Mouse (Mus musculus): ENCODE data around the gene Il10.

Il10 gene

DNA sequence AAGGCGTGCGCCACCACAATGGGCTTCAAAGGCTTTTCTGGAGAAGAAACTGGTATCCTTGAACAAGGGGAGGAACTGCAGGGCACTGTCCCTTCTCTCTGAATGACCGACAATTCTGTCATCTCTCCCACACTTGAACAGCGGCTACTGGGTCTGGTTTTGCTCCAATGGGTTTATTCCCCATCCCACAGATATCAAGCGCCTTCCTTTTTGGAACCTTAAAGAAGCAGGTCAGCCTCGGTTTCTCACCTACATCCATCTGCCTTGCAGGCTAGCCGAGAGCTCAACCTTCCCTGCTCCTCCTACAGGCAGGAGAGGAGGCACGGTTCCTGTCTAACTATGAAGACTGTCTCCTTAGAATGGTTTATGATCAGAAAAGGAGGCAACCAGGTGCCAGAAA is 29.3 kb downstream of the Il10 start:
- WGBS, result 92% methylated on average over 8 of the region's 8 CpGs

DNA sequence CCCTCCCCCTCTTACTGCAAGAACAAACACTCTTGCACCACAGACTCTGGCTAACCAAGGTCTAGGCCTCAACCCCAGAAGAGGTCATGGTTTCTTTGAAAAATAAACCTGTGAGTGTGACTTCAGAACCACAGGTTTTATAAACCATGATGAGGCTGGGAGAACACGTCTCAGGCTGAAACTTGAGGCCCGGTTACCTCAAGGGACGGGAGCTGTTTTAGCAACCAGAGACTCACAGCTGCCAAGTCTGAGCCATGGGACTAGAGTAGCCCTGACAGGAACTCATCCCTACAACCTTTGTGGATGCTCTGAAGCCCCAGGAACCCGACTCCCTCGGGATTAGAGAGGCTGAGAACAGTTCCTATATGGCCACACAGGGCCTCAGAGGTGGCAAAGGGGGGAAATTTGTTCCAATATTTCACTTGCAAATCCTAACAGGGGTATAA is 29.7 kb downstream of the Il10 start:
- 90% methylated on average over 5 of the region's 5 CpGs for WGBS

DNA sequence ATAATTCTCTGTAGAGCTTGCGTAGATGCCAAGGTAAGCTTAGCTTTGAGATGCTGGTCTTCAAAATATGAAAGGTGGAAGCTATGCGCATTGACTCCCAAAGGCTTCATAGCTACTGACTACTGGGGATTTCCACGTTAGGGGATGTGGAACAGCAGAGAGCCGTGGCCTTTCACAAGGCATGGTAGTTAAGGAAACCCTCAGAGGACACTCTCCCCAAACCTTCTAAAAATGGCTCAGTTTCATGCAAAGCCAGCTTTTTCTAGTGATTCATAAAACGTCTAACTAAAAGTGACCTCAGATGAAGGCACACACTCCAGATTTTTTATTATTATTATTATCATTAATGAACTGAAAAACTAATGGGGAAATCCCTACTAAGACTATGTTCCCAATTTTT is 30.4 kb downstream of the Il10 start:
- WGBS, result 81% methylated on average over 5 of the region's 5 CpGs

DNA sequence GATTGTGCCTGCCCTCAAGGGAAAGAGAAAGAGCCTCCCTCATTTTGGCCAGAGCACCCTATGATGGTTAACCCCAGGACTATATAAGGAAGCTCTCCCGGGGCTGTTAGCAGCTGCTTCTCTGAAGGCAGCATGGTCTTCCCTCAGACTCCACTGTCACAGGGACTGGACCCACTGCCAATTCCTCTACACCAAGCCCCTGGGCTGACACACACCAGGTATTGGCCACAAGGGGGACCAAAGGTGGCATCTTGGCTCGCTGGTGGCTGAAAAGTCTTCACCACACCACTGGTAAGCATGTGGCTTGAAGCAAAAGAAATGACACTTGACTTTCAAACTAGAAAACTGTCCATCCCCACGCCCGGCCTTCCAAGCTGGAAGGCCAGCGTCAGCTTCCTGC is 31.0 kb downstream of the Il10 start:
- 76% methylated on average over 5 of the region's 5 CpGs for WGBS

DNA sequence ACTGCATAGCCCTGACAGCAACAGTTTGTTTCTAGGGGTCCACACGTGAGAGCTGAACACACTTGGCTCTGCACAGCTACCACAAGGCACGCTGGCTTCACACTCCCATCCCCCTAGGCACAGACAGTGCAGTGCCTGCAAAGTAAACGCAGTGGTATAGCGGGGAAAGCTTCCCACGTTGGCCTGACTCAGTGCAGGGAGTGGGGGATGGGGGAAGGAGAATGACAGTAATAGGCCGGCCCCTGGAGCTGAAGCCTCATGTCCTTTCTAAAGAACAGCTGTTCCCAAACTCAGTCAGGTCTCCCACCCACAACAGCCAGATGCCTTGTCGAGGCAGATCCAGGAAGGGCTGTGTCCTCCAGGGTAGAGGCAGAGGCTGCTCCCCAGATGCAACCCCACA is 31.4 kb downstream of the Il10 start:
- 32% methylated on average over 7 of the region's 7 CpGs for WGBS

DNA sequence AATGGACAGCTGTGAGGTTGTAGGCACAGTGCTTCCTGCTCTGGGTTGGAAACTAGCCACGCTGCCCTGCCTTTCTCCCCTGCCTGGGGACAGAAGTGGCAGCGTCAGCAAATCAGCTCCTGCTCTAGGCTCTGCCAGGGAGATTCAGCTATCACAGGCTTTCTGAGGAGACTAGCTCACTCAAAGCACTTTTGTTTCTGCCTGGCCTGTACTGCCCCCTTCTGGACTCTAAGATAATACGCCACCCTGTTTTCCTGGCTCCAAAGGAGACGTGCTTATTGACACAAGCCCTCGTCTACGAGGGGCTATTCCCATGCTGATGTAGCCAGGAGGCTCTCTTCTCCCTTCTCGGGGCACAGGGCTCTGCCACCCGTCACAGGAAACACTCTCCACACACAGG is 33.6 kb downstream of the Il10 start:
- WGBS, result 5% methylated on average over 8 of the region's 8 CpGs

DNA sequence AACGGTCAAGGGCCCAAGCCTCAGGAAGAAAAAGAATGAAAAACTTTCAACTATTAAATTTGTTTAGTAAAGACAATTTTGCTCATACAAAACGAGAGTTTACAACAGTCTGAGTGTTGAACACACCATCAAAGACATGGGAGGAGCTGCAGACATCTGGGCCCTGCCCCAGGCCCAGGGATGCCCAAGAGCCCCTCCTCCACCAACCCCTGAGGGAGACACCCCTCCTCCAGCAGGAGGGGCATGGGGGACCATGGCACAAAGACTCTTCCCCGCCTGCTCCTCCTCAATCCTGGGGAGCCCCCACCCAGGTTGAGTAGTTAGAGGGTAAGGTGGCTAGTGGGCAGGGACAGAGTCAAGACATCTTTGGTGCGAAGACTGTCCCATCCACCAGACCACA is 34.0 kb downstream of the Il10 start:
- WGBS, result 64% methylated on average over 4 of the region's 4 CpGs

DNA sequence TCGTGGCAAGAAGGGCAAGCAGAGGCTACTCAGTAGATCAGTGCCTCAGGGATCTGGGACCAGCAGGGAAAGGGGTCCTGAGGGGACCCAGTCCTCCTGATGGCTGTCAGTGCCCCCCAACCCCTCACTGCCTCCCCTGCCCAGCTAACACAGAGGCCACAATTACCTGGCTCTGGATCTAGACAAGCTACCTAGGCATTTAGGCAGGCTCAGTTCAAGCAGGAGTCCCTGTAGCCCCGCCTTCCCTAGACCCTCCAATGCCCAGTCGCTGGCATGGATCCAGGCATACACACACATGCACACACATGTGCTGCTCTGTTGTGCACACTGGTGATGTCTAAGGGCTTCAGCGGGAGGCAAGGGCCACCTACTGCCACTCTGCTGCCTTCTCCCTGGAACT is 34.6 kb downstream of the Il10 start:
- 84% methylated on average over 4 of the region's 4 CpGs for WGBS

DNA sequence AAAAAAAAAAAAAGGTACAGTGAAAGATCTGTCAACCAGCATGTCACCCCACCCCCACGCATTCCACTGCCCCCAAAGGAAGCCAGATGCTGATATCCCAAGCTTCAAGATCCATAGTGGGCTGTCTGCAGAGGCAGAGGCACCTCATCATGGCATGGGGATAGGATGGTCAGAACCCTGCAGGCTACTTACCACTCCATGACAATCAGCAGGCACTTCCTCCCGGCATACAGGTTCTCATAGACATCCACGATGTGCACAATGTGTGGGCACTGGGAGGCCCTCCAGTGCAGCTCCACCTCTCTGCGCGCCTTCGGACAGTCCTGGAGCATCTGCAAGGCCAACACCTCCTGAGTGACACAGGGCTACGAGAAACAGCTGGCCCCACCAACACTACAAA is 38.8 kb downstream of the Il10 start:
- 83% methylated on average over 7 of the region's 7 CpGs for WGBS

DNA sequence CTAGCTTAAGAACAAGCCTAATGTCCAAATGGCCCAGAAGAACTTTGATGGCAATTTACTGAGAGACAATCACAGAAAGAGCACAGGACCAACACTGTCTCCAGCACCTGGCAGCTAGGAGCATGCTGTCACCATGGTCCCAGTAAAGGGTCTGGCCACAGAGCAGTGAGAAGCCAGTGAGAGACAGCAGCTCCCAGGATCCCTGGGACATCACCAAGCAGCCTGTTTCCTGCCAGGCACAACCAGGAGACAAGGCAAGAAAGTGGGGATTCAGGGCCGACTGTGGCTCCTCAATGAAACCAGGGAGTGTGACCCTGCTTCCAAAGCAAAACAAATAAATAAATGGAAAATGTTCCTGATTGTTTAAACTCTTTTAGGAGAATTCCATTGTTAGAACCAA is 39.8 kb downstream of the Il10 start:
- 45% methylated on average over 1 of the region's 1 CpGs for WGBS

DNA sequence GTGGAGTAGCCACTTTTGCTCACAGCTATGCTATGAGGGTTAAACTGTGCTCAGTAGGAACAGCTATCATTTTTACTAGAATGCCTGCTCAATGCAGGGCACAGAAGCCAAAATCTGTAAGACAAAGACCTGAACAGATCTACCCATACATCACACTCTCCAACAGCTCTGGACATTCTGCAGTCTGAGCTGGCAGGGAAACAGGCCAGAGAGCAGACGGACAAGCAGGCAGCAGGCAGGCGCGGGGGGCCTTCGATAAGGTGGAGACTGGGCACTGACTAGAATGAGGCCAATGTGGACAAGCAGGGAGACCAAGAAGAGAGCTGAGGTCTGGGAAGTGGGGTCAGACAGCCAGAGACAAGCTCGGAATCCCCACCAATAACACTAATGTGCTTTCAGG is 40.2 kb downstream of the Il10 start:
- 82% methylated on average over 5 of the region's 5 CpGs for WGBS

DNA sequence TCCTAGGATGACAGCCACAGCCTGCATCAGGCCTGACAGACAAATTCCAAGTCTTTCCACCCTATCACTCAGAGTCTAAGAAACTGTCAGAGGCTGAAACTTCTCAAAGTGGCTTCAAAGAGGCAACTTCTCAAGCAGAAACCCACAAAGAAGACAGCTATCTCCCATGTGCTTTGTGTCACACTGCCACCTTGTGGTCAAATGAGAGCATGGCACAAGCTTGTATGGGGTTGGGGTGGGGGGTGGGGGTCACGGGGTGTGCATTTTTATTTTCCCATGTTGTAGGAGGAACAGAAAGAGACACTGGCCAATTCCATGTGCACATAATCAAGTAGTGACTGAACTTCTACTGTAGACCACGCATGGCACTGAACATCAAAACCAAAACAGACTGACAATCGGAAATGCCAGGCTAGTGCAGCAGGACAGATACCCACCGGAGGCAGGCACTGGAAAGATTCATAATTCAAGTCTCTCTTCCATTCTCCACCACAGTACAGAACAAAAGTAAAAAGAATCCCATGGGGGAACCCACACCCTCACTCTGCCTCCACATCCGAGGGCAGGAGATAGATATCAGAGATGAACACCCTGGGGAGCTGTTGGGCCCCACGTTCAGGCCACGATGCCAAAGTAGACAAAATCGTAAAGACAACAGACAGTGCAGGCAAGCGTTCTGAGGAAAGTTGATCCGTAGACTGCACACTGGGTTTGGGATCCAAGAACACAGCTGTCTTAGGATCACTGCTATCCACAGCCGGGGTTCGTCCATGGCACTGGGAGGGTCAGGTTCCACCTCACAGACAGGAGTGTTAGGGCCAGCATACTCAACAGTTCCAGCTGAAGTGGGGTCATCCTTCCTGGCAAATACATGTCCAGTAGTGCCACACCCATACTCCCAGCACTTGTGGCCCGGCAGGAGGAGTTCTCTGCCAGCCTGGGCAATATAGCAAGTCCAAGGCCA is 40.9 kb downstream of the Il10 start:
- 68% methylated on average over 13 of the region's 13 CpGs for WGBS

DNA sequence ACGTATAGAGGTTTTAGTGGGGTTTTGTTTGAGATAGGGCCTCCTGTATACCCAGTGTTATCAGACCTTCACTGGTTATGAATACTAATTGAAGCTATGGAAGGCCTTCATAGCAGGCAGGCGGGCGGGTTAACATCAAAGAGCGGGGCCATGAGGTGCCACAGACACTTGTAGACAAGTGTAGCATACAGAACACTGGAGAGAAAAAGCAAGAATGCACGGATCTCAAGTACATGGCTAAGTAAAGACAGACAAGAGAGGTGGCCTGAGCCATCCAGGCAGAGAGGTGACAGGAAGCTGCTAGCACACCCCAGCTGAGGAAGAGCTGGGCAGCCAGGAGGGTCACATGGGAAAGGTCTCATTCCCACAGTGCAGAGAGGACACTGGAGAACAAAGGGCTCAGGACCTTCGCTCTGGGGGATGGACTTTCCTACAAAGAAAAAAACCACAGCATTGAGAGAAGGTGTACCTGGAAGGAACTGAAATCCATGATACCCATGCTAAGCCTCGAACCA is 42.2 kb downstream of the Il10 start:
- WGBS, result 86% methylated on average over 7 of the region's 7 CpGs

DNA sequence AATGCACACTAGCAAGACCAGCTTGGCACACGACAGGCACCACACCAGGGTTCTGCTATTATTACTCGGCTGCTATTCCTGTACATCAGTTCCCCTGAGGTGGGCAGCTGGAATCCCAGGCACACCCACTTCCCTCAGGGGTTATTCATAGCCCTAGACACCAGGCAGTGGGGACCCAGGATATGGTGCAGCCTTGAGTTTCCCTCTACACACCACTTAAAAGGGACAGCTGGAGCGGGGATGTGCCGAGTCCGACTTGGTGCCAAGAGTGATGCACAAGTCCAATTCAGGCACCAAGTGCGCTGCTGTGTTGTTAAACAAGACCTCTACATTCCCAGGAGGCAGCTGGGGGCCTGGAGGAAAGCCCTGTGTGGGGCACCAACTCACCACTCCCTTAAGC is 43.2 kb downstream of the Il10 start:
- WGBS, result 13% methylated on average over 6 of the region's 6 CpGs

DNA sequence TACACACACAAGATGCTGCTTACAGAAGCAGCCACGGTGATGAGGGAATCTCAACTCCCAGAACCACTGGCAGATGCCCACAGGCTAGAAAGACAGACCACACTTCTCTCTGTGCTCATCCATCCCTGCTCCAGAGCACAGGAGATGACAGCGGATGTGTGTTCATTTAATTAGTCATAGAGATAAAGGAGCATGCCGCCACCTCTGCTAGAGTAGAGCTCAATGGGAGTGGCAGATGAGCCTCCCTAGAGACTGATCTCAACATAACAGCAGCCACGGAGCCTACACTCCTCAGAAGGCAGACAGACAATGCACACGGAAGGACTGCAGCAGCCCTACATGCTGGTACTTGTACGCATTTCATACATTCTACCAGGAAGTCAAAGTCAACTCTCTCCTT is 44.6 kb downstream of the Il10 start:
- 80% methylated on average over 6 of the region's 6 CpGs for WGBS

DNA sequence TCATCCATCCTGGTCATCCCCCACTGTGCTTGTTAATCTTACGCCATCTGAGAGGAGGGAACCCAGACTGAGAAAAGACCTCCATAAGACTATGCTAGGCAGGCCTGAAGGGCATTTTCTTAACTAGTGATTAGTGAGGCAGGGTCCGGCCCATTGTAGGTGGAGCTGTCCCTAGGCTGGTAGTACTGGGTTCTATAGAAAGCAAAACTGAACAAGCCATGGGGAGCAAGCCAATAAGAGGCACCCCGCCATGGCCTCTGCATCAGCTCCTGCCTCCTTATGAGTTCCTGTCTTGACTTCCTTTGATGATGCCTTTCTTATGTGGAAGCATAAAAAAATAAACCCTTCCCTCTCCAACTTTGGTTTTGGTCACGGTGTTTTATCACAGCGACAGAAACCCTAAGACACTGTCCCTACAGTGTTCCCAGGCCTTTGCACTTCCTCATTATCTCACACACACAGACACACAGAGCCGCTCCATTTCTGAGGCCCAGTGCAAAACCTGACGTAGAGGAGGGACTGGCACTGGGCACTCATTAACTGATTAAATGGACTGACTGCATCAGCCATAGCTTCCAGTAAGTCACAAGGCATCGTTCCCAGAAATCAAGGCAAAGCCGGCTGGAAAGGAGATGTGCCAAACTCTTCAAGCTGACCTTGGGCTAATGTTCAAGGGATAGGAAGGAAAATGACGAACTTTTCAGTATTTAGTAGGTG is 48.5 kb downstream of the Il10 start:
- WGBS, result 75% methylated on average over 10 of the region's 10 CpGs

DNA sequence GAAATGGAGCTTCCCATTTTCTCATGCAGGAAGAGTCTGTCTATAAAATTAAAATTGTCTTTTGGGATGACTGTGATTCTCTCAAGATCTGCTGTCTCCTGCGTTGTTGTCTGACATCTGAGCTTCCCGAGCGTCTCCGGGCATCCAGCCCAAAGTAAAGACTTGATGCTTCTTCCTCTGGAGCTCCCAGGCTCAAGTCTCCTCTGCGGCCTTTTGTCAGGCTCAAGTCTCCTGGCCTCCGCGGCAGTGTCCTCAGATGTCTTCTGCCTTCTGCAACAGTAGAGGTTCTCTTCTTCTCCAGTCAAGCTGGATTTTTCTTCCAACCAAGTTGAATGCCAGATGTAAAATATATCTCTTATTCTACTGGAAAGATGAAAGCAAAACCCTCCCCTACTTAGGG is 49.4 kb downstream of the Il10 start:
- 55% methylated on average over 7 of the region's 7 CpGs for WGBS

DNA sequence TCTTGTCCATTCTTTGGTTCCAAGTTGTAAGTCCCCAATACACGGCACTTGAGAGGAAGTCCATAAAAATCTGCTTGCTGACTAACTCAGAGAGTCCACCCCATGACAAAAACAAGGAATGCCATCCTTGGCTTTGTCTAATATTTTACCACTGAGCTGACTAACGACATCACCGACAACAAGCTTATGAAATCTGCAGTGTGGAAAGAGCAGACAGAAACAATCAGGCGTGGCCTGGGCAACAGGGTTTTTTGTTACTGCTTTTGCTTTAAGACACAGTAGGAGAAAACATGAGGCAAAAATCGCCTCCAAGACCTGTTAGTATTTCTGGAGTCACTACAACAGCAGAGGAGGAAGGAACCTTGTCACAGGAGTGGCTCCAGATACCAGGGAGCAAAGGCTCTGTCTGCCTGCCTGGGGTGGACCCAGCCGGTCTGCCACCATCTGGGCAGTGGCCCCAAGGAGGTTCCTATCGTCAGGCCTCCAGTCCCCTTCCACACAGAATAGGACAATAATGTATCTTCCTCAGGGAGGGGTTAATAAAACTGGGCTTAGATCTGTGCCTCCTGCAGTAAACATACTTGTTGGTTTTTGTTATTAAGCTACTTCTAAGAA is 52.8 kb downstream of the Il10 start:
- WGBS, result 74% methylated on average over 7 of the region's 7 CpGs

DNA sequence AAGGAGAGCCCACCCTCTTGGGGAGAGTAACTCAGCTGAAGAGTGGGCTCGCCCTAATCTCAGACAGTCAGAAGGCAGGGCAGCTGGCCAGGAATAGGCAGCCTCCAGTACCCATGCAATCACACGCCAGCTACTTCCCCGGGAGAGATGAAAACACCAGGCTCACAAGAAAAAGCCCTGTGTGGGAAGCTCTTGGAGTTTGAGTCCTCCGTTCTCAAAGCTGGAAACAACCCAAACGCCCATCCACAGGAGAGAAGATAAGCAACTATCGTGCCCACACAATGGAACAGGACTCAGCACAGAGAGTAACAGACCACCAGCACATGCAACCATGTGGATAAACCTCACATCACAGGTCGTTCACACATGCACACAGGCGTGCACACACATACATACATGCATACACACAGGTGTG is 54.9 kb downstream of the Il10 start:
- WGBS, result 22% methylated on average over 8 of the region's 8 CpGs
